Mouse (Mus musculus): ENCODE measurements around the gene Ap1g2. TPM values are rescaled to one million over a fixed set of nuclear protein-coding genes. Genes with fewer than 3 reads are reported as not detected.
A peak's percentile ranks its signal among the peaks of the same experiment; 100 is the strongest.

Gene Ap1g2
- total RNA-seq (2015; ENCODE audit: low replicate concordance) (2.5 and 23.5 TPM in 2 replicates), total RNA-seq (2017; ENCODE audit: low replicate concordance) (0.68 and 1.8 TPM in 2 replicates)

DNA sequence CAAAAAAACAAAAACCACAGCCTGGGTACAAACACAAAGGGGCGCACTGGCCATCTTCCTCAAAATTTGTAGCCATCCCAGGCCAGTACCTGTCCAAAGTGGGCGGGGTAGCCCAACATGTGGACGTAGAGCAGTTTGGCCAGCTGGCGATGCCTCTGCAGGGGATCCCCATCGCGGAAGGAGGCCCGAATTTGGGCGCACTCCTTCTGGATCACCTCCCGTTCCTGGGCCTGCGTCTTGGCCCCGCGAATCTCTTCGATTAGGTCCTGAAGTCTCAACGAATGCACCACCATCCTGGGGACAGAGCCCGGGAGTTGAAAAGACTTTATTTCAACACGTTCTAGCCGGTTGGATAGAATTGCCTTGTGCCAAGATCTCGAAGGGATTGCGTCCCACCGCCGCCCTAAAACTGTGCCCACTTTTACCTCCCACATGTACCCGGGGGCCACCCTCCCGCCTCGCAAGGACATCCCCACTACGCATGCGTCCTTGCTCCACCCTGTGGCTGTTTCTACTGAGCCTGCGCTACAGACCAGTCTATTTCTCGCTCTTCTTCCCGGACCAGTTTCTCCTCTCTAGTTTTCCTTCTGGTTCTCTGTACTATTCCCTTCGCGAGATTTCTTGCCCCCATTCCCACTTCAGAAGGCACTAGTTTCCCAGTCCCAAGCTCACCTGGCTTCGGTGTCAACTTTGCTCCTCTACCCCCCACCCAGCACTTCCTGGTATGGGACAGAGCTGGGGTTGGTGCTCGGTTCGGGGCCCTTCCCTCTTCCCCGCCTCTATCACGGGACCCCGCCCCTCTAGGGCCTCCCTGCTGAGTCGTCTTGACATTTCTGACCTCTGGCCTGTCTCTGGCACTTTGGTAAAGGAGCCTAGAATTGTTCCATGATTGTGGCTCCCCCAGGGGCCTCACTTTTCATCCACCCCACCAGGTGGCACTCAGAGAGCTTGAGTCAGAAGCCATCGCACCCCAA is at the start of gene Ap1g2:
TSS of gene Ap1g2 (minus strand) at position 758 of the 974 bp plus-strand sequence.
- peak; percentile 78 for ATAC-seq (replicated peaks; ENCODE audit: low FRiP score, poor library complexity, severe bottlenecking)

DNA sequence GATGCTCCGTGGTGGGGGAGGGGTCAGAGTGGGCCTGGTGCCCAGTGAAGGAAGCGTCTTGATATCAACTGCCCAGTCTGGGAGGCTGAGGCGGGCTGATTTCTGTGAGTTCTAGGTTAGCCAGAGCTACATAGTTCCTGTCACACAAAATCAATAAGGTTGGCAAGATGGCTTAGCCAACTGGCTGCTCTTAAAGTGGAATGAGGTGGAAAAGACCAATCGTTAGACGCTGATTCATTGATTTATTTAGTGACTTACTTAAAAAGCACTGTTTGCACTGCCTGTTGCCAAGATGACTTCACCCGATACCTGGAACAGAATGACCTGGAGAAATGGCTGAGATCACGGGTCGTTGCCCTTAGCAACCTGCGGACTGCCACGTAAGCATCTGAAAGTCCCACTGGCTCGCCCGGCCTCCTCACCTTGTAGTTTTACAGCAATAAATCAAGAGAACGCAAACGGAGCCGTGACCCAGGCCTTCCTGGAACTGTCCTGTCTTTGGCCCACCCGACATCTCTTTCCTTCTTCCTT is 46.6 kb upstream of the Ap1g2 start:
- no peak for ATAC-seq (replicated peaks; ENCODE audit: low FRiP score, poor library complexity, severe bottlenecking)

DNA sequence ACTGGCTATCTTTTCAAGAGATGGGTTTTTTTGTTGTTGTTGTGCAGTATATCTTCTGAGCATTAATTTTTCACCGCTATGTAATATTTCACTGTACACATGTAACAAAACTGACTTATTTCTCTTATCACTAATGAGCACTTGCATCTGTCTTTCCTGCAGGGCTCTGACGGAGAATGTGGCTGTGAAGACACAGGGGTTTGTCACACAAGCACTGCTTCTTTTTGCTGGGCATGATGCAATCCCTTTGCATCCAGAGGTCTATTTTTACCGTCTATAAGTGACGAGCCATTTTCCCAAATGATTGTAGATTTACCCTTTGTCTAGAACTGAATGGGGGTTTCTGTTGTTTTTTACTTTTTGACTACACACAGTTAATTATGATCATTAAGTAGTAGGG is 45.8 kb upstream of the Ap1g2 start:
- no peak for ATAC-seq (replicated peaks; ENCODE audit: low FRiP score, poor library complexity, severe bottlenecking)

DNA sequence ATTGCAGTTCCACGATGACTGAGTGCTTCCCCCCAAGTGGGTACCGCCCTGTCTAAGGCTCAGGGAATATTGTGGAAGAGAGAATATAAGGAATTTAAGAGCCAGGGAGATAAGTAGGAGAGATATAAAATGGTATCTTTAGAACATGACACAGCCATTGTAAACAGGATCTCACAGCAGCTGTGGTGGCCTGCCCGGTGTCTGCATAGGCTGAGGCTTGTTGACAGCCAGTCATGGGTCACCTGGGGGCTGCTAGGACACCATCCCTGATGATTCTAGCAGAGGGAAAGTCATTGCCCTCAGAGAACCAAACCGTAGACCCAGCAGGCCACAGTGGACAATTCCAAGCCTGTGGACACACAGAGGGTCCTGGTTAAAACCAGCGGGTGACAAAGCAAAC is 44.6 kb upstream of the Ap1g2 start:
- ATAC-seq (replicated peaks; ENCODE audit: low FRiP score, poor library complexity, severe bottlenecking) = no peak

DNA sequence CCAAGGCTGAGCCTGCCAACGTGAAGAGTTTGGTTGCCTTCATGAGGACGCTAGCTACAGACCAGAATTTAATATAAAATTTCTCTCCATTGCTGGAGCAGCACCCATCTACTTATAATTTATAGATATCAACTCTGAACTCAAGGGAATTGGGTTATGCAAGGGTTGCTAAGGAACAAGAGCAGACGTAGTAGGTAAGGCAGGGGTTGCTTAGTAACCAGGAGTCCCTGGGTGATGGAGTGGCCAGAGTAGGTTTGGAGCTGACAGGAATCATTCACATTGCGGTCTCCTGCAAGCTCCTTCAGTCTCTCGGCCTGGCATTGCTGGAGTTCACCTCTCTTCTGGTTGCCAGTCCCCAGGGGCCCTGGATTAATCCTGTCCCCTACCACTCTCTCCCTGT is 42.6 kb upstream of the Ap1g2 start:
- no peak for ATAC-seq (replicated peaks; ENCODE audit: low FRiP score, poor library complexity, severe bottlenecking)

DNA sequence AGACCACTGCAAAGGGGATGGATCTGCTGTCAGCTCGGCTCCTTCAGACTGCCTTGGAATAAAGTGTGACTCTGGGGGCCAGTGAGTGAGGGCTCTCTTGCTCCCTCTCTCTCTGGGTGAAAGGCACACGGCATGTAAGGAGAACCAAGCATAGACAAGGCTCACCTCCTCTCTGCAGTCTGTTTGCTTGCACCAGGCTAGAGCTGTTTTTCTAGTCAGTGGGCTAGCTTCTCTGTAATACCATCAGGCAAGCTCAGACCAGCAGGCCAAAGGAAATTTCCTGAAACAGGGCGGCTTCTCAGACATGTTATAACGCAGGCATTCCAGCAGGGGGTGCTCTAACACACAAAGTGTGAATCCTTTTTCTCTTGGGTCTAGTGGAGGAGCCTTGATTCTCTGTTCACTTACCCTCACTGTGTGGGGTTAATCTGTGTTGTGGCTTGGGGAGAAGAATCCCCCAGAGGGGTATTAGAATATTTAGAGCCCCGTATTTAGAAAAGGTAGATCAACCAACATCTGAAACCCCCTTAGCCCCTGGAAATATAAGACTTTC is 42.0 kb upstream of the Ap1g2 start:
- ATAC-seq (replicated peaks; ENCODE audit: low FRiP score, poor library complexity, severe bottlenecking) = no peak

DNA sequence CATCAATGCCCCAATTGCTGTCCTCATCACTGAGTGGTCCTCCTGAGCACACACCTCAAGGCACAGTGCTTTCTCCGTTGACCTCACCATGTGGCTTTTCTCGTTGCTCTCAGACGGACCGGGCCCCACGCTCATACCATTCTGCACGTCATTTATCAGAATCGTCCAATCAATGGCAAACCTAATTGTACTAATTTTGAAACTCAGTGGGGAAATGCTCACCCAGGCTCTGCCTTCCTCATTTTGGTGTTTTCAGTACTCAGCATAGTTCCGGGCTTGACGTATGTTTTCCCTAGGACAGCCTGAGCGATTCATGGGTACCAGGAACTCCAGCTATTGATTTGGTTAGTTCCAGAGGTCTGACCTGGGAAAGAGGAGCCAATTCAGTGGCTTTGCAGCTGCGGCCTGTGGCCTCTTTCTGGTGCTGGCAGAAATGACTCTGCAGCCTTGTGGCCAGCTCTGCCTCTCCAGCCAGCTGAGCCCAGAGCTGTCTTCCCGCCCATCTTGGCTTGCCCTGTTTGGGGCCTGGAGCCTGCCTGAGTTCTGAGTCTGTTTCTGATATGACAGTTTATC is 40.5 kb upstream of the Ap1g2 start:
- no peak for ATAC-seq (replicated peaks; ENCODE audit: low FRiP score, poor library complexity, severe bottlenecking)

DNA sequence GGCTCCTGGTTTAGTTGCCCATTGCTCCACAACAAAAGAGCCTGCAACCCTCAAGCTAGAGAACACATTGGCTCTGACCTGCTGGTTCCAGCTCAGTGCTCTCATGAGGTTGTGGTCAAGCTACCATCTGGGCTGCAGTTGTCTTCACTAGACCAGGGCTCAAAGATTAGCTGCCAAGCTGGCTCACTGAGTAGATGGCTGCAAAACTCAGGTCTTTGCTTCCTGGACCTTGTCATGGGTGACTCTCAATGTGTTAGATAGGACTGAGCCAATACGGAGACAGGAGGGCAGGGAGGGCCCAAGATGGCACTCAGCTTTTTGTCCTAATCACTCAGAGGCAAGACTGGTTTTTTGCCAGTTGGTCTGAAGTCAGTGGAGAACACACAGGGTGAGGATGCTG is 39.9 kb upstream of the Ap1g2 start:
- no peak for ATAC-seq (replicated peaks; ENCODE audit: low FRiP score, poor library complexity, severe bottlenecking)

DNA sequence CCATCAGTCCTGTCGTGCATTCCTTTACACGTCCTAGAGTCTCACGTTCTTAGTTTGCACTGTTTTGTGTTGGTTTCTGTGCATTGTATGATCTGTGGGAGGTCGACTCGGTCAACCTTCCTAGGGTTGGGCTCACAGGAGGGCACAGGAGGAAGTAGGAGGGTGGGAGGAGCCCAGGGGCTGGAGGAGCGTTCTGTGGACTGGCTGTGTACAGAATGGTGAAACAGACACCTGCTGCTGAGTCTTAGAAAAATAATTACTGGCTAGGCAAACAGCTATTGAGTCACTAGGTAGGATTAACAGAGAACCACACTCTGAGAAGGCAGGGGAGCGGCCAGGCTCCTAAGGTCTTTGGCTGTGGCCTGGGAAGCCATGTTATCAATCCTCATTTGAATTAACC is 32.9 kb upstream of the Ap1g2 start:
- no peak for ATAC-seq (replicated peaks; ENCODE audit: low FRiP score, poor library complexity, severe bottlenecking)

DNA sequence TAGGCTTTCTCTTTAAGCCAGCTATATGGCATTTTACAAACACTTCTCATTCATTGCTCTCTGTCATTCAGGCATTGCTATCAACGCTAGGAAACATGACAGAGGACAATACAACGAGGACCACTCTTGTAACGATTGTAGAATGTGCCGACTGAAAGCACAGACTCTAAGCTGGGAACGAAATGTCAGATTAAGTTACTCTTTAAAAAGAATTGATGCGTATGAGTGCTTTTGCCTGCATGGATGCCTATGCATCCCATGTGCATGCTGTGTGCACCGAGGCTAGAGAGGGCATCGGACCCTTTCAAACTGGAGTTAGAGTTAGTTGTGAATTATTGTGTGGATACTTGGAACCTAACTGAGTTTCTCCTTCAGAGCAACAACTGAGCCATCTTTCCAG is 29.3 kb upstream of the Ap1g2 start:
- ATAC-seq (replicated peaks; ENCODE audit: low FRiP score, poor library complexity, severe bottlenecking) = no peak

DNA sequence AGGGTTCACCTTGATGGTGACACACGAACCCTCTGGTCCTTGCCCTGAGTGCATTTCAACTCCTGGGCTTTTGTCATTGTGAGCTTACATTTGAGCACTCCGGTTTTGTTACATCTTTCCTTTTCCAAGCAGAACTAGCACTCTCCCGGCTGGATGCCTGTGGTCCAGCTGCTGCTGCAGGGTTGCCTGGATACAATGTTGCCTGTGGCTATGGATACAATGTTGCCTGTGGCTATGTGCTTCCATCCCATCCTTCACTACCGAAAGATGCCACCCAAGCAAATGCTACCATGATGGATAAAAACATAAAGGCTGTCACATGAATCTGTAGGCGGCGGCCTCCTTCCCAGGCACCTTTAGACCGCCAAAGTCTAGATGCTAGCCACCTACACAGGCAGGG is 20.1 kb upstream of the Ap1g2 start:
- no peak for ATAC-seq (replicated peaks; ENCODE audit: low FRiP score, poor library complexity, severe bottlenecking)

DNA sequence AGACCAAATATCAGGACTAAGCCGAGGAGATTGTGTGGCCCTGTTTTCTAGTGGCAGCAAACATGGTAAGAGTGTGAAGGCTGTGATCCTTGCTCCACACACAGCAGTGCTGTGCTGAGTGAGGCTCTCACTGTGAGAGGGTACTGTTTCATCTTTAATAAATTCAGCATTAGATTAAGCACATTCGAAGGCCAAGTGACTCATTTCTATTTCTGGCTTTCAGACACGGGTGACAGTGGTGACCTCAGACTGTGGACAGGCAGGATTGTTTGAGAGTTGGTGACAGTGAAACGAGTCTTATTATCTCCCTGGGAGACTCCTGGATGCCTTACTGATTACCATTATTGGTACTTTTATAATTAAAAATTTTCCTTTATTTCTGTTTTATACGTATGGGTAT is 19.3 kb upstream of the Ap1g2 start:
- ATAC-seq (replicated peaks; ENCODE audit: low FRiP score, poor library complexity, severe bottlenecking) = no peak

DNA sequence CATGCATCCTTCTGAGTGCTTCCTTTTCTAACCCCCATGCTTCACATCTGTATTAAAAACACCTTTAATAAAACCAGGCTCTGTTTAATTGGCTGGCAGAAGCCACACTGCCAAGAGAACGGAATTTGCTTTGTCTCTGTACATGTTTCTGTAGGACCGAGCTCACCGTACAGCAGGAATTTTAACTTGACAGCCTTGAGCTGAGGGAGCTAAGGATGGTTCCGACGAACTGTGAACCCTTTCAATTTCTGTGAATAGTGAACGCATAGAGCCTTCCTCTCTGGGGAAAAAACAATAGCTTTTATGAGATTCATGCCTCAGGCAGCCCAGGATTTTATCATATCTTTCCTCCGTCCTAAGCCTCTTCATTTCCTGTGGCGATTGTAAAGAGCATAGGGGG is 16.0 kb upstream of the Ap1g2 start:
- ATAC-seq (replicated peaks; ENCODE audit: low FRiP score, poor library complexity, severe bottlenecking) = no peak

DNA sequence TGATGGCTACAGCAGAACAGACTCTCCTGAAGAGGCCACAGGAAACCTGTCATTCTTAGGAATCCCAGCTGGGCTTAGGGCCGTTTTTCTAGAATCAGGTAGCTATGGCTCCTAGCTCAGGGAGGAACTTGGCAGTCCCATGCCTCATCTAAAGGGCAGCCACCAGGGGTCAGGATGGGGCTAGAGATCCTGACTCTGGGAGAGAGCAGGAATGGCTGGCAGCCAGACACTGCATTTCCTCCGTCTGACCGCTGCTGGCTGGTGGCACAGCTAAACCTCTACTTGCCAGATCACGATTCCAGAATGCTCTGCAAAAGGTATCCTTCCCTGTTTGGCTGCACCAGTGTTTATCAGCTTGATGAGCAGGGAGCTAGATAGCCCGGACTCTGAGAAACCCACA is 15.6 kb upstream of the Ap1g2 start:
- ATAC-seq (replicated peaks; ENCODE audit: low FRiP score, poor library complexity, severe bottlenecking) = no peak

DNA sequence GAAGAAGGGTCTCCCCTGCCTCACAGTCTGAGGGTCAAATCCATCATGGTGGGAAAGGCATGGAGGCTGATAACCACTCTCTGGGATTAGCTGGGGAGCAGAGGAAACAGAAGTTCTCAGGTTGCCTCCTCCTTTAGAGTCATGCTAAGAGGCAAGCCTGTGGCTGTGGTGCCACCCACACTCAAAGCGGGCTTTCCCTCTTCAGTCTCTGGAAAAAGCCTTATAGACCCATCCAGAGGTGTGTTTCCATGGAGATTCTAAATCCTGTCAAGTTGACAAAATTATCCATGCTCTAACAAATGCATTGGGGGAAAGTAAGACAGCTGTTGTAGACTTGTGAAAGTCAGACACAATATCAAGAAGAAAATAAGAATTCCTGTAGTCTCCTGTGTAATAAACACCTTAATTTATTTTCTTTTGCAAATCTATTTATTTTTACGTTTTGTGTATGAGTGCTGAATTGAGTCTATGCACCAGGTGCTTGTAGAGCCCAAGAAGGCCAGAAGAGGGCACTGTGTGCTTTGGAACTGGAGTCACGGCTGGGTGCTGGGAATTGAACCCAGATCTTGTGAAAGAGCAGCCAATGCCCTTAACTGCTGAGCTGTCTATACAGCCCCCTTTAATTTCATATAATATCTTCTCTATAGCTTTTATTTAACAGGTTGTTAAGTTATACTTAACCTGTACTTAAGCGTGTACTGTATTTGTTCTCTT is 13.2 kb upstream of the Ap1g2 start:
- no peak for ATAC-seq (replicated peaks; ENCODE audit: low FRiP score, poor library complexity, severe bottlenecking)

DNA sequence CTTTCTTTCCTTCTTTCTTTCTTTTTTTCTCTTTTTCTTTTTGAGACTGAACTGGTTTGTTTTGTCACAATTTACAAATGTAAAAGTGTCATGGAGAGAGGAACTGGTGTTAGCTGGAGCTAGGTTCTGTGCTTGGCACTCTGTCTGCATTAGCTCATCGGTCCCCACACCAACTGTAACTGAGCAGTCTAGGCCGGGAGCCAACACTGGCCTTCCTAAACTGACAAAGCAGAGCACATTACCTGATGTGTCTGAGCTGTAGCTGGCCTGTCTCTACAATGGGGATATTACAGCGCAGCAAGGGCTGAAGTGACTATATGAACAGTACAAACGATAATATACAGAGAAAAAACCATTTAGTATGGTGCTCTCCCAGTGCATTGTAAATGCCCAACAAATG is 12.5 kb upstream of the Ap1g2 start:
- ATAC-seq (replicated peaks; ENCODE audit: low FRiP score, poor library complexity, severe bottlenecking) = no peak

DNA sequence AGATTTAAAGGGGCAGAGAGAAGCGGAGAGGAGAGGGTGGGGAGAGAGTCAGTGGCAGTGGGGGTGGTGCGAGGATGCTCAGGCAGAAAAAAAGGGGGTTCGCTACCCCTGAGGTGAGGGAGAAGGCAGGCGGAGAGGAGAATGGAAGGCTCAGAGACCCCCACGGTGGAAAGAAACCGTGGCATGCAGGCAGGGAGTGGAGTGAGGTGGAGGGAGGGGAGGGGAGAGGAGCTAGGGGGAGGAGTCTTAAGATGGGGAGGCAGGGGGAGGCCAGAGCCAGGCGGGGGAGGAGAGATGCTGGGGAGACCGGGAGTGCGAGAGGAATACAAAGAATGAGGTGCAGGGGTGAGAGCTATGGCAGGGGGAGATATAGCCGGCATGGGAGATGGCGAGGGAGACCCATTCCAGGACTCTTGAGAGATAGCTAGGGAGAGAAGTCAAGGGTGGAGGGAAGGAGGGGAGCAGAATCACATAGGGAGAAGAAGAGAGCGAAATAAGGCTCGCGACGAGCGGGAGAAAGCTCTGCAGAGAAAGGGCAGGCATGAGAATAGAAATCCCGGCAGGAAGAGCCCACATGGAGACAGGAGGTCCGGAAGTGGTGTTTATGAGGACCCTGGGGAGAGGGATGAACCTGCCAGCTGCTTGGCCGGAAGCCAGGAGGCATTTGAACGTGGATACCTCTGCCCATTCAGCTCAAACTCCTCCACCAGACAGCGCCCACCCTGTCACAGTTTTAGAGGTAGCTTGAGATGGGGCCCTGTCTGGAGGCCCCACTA is 10.2 kb upstream of the Ap1g2 start, which contains the start of gene Jph4:
TSS of gene Jph4 (minus strand) at position 511 of the 776 bp plus-strand sequence.
- no peak for ATAC-seq (replicated peaks; ENCODE audit: low FRiP score, poor library complexity, severe bottlenecking)

DNA sequence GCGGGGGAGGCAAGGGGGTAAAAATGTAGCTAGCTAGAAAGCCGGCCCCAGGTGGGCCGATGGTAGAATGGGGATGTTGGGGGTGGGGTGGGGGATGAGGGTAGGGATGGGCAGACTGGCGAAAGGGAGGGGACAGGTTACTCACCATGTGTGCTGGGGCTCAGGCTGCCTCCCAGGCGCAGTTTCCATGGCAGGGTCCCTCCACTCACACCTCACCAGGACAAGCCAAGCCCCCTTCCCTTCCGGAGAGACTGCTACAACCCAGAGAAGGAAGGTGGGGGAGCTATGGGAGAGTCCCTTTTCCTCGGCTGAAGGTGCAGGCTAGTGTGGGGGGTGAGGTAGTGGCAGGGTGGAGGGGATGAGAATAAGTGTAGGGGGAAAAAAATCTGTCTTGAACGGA is 9.5 kb upstream of the Ap1g2 start:
- ATAC-seq (replicated peaks; ENCODE audit: low FRiP score, poor library complexity, severe bottlenecking) = no peak

Data from erythroid progenitor cell, adult 5-6 weeks (primary cell).